Mouse (Mus musculus) C2C12 (cell line): ENCODE measurements around the gene Gas2l2.

Experiments
- CTCF ChIP-seq: IDR thresholded peaks from one replicate; pipeline ENCODE4 v1.5.1; 2011; ENCODE audit not compliant: control insufficient read depth, insufficient read depth, insufficient read length
- FOSL1 ChIP-seq: IDR thresholded peaks from one replicate; pipeline ENCODE4 v1.8.0; 2011; ENCODE audit warnings: mild to moderate bottlenecking, low read length; ENCODE audit not compliant: poor library complexity, insufficient read depth, severe bottlenecking

- TF ChIP-seq FOSL1 (no peak), CTCF (no peak)
Measured at GRCm38 (mm10) chr11:83448927-83449236, 19.6 kb upstream of the Gas2l2 start.
